Mouse (Mus musculus): Measurements from ENCODE around the gene Hus1b. TPM values are rescaled to one million over a fixed set of nuclear protein-coding genes. Genes with fewer than 3 reads are reported as not detected.

Gene Hus1b
- 0.17 TPM in 1 of 2 replicates, not detected in the other for polyA plus RNA-seq (2015; fragmentation: Nextera tagmentation; extraction: Ambion mirVana)

DNA sequence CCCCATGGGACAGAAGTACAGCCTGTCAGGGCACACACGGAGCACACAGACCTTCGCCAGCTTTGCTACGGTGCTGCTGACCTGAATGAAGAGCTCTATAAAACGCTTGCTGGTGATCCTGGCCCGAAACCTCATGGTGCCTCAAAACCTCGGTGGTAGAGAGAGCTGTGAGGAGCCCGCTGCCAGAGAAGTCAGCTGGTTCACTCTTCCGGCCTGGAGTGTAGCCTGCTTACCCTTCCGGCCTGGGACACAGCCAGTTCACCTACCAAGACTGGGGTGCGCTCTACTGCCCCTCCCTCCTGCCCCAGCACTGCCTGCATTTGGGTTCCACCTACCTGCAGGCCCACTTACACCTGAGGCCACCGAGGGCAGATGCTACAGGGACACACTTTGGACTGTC, at the start of gene Hus1b:
Hus1b (minus strand) TSS at position 220 of the 400 bp plus-strand sequence.

DNA sequence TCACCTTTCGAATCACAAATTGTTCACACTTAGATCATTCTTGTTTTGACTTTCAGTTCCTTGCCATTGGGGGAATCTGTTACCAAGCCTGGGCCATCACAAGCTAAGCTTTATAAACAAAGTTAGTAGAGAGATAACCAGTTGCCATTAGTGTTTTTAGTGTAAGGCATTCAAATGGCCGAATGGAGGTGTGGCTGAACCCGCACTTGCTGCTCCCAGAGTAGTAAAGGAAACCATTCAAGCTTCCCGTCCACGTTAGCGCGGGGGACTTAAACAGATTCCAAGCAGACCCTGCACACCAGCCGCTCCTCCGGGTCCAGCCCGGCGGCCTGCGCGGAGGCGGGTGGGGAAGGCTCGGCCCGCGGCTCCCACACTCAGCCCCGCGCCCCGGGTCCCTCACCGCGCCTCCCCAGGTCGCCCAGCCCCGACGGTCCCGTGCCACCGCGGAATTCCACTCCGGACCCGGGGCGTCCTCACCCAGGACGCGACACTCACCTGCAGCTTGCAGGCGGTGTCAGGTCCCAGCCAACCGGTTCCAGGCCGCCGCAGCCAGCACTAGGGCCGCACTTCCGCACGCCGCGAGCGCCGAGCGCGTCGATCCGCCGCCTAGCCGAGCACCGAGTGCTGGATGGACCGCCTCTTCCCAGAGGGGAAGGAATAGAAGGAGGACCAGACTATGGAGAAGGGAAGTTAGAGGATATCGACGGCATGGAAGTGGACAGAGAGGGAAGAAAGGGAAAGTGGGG, 26.1 kb upstream of the Hus1b start, which contains the start of the genes Exoc2 and Gm5447:
Exoc2 (minus strand) TSS at position 593 of the 746 bp plus-strand sequence.
Gm5447 (plus strand) TSS at position 704 of the 746 bp plus-strand sequence.

Other genes with a start within 250 kb of the Hus1b start
- gene Irf4, start 198.5 kb downstream of the Hus1b start, polyA plus RNA-seq (2015; fragmentation: Nextera tagmentation; extraction: Ambion mirVana) = 0.70 and 1.2 TPM in 2 replicates
- 16.3 and 19.6 TPM in 2 replicates for gene Exoc2, start 26.3 kb upstream of the Hus1b start, polyA plus RNA-seq (2015; fragmentation: Nextera tagmentation; extraction: Ambion mirVana)
- gene Gm5447, start 26.4 kb upstream of the Hus1b start, polyA plus RNA-seq (2015; fragmentation: Nextera tagmentation; extraction: Ambion mirVana) = 0.08 TPM in 1 of 2 replicates, not detected in the other

Data from spleen, postnatal 0 days (tissue).